Mouse (Mus musculus) gastrocnemius, postnatal 14 days (tissue): ENCODE data around the gene Hc. TPM values are rescaled to one million over a fixed set of nuclear protein-coding genes. Genes with fewer than 3 reads are reported as not detected.

Experiments
- DNase-seq: peaks from one replicate; pipeline ENCODE4 v3.0.0; 2021; ENCODE audit warnings: mixed read lengths
- intact Hi-C: fragments of 180-260 bp; cut with DNase I; formaldehyde crosslinking; loops from one replicate; pipeline ENCODE4 v1.15.1; 2025; ENCODE audit warnings: low total_unique reads
- total RNA-seq, 2 experiments: library from RNA; stranded (reverse); gene quantifications; 2 replicates each; pipeline ENCODE4 v1.2.3; 2021

The Hc gene
- total RNA-seq, 2 experiments from 2014 or later = not detected

GRCm38 (mm10) chr2:34962893-34963292 is 98.3 kb downstream of the Hc start:
- no peak for DNase-seq

DNA sequence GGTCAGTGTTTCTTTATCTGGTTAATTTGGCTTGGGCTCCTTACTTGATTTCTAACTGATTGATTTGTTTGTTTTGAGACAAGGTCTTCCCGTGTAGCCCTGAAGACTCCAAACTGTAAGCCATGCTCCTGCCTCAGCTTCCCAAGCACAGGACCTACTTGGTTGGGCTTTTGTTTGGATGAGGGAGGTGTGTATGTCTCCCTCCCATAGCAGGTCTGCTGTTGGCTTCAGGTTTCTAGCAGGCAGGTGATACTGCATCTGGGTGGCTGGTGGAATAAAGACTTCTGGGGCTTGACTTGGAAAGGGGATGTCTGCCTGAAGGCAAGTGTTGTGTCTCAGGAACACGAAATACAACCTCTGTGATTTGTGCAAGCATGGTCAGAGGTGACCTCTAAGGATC is 99.0 kb downstream of the Hc start:
- no peak for DNase-seq
- intact Hi-C loops = no loop called here

More at GRCm38 (mm10) chr2:34962893-34963292, 98.3 kb downstream of the Hc start:
- intact Hi-C loops = no loop called here

- peak; percentile 59 for DNase-seq
- intact Hi-C loops = no loop called here
Measured at GRCm38 (mm10) chr2:34961481-34962036, 99.7 kb downstream of the Hc start, which contains the start of gene Traf1. Gene Traf1, minus strand, starts transcription at chr2:34961772.

GRCm38 (mm10) chr2:34960966-34961365 is 100.3 kb downstream of the Hc start:
- intact Hi-C loops = no loop called here
- no peak for DNase-seq

DNA sequence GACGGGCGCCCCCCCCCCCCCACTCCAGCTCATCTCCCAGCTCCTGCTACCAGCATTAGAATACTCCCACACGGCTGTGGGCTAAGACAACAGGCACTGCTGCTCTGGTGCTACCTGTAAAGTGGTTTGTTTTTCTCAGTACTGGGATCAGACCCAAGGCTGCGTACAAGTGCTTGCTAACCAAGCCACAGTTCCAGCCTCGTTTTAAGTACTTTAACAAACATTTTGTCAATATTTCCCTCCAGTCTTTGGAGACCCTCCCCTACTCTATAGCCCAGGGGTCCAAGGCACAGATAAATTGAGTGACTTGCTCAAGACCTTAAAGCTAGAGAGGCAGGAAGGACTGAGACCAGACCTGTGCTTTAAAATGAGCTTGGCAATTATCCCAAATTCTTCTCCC is 100.8 kb downstream of the Hc start:
- DNase-seq = no peak
- intact Hi-C loops = no loop called here

DNA sequence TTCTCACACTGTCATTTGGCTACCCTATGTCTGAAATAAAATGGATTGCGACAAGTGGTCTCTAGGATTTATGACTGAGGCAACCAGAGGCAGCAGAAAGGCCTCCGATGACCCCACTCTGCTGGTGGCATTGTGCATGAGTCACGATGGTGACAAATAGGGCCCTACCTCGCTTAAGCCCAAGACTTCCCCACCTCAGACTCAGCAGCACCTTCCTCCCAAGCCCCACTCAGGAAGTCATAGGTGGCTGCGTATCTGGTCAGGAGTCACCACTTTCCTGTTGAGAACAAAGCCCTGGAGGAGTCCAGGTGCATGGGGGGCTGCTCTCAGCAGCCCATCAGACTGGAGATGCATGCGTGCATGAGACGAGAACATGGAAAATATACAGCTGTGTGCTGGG is 102.7 kb downstream of the Hc start:
- intact Hi-C loops = no loop called here

GRCm38 (mm10) chr2:34958036-34958435 is 103.2 kb downstream of the Hc start:
- DNase-seq = no peak

More for the DNA sequence above, 102.7 kb downstream of the Hc start:
- no peak for DNase-seq

GRCm38 (mm10) chr2:34957405-34957804 is 103.8 kb downstream of the Hc start:
- DNase-seq = no peak
- intact Hi-C loops = no loop called here

More at GRCm38 (mm10) chr2:34958036-34958435, 103.2 kb downstream of the Hc start:
- intact Hi-C loops = no loop called here

- no peak for DNase-seq
- intact Hi-C loops = no loop called here
Measured at GRCm38 (mm10) chr2:34956941-34957340, 104.3 kb downstream of the Hc start.

- intact Hi-C loops = no loop called here
Measured at GRCm38 (mm10) chr2:34954344-34954743, 106.9 kb downstream of the Hc start.

GRCm38 (mm10) chr2:34953547-34954116 is 107.6 kb downstream of the Hc start:
- no peak for DNase-seq
- intact Hi-C loops = no loop called here

More at GRCm38 (mm10) chr2:34954344-34954743, 106.9 kb downstream of the Hc start:
- no peak for DNase-seq

- intact Hi-C loops = no loop called here
- no peak for DNase-seq
Measured at GRCm38 (mm10) chr2:34953018-34953417, 108.2 kb downstream of the Hc start.

- intact Hi-C loops = no loop called here
- no peak for DNase-seq
Measured at GRCm38 (mm10) chr2:34951469-34951868, 109.8 kb downstream of the Hc start.

DNA sequence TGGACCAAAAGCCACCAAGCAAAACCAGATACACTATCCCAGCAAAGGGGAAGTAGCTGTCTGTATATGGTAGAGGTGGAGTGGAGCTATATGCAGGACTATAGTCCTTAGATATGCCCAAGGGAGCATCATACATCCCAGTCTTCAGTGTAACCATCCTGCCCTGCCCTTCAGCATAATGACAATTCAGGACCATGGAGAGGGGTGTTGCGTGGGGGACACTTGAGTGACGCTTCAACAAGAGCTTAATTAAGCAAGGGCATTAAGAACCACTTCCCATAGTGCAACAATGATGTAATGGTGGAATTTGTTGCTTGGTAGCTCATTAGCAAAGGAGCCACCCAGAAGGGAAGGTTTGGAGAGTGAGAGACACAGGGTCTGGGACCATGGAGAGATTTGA is 112.6 kb downstream of the Hc start:
- DNase-seq = no peak
- intact Hi-C loops = no loop called here

- no peak for DNase-seq
- intact Hi-C loops = no loop called here
Measured at GRCm38 (mm10) chr2:34946046-34946445, 115.2 kb downstream of the Hc start.

- intact Hi-C loops = no loop called here
Measured at GRCm38 (mm10) chr2:34945580-34945979, 115.7 kb downstream of the Hc start.

DNA sequence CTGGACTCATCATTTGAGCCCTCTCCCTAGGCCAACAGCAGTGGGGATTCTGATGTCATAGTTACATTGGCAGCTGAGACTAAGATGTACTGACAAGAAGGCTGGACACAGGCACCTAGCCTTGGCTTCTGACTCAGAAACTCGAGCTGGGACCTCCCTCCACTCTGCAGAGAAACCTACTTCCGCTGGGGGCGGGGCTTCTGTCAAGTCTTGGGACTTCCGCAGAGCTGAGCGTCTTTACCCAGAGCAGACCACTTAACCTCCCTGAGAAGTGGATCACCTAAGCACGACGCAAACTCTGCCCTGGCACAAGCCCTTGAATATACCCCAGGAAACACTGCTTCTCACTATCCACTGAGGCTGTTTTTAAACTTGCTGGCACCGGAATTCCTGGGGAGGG is 116.5 kb downstream of the Hc start:
- intact Hi-C loops = no loop called here
- DNase-seq = peak; percentile 58

More at GRCm38 (mm10) chr2:34945580-34945979, 115.7 kb downstream of the Hc start:
- no peak for DNase-seq

DNA sequence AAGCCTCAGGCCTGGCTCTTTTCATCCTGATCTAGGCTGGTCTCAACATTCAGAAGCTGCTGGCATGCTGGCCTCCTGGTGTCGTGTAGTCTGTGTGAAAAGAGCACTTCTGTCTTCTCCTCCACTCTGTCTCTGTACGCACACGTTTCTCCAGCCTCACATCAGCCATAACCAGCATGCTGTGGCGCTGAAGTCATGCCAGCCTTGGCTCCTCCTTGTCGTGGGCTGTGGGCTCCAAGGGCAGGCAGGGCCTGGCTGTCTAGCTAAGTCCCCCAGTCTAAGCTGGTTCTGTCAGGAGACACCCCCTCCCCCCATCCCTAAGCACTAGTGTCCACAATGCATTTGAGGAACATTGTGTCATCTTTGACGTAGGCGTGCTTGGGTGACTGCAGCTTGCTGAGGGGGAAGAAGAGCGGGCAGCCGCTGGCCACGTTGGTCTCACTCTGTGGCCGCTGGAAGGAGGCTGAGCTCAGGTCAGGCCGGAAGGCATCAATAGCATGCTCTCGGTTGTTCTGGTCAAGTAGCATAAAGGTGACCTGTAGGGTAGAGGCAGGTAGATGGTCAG is 117.6 kb downstream of the Hc start:
- intact Hi-C loops = no loop called here
- DNase-seq = no peak

- no peak for DNase-seq
- intact Hi-C loops = no loop called here
Measured at GRCm38 (mm10) chr2:34941061-34941675, 120.1 kb downstream of the Hc start.

DNA sequence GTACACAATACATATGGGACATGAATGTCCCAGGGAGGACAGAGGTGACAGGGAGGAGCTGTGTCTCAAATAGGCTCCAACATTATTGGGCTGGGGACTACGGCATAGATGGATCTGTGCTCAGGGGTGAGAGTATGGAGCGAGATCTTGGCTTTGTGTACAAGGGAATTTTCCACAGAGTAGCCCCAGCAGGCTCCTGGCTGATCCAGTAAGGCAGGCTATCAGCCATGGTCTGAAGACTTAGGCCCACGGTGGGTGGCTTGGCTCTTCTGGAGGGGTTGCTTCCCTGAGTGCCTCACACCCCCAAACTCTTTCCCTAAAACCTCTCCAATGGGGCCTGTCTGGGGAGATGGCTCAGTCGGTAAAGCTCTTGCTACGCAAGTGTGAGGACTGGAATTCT is 121.0 kb downstream of the Hc start:
- intact Hi-C loops = no loop called here

More for the DNA sequence above, 121.0 kb downstream of the Hc start:
- no peak for DNase-seq
